Mouse (Mus musculus) cortical plate, adult 2 months (tissue): ENCODE data around the gene Armc12.

Experiments
- CTCF ChIP-seq: fragments of 200-500 bp; IDR thresholded peaks from 2 replicates; pipeline ENCODE4 v1.5.1; 2011; ENCODE audit warnings: mild to moderate bottlenecking, control low read depth, low read length; ENCODE audit not compliant: insufficient read depth; ENCODE audit errors: extremely low read depth
- POLR2A ChIP-seq: fragments of 200-500 bp; IDR thresholded peaks from 2 replicates; pipeline ENCODE4 v1.6.1; 2011; ENCODE audit warnings: mild to moderate bottlenecking, low read length, control low read depth; ENCODE audit not compliant: insufficient read depth; ENCODE audit errors: extremely low read depth

DNA sequence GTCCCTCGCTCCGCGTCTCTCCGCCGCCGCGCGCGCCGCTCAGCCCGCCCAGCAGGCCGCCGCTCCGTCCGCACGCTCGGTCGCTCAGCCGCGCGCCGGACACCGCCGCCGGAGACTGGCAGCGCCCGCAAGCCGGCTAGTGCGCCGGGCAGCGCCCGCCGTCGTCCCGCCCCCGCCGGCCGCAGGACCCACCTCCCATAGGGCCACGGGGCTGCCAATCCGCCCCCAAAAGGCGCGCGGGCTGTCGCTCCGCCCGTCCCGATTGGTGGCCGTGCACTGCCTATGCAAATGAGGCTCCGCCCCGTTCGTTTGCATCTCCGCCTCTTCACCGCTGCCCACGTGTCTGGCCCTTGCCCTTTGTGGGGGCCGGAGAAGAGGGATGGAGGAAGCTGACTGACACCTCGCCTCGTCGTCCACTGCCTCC lies 44.6 kb upstream of the Armc12 start:
- TF ChIP-seq CTCF = no peak
- TF ChIP-seq POLR2A = peak; percentile 34; the same call in 1 of the 2 replicates
